Mouse (Mus musculus) kidney, adult 8-10 months (tissue): ENCODE data around the gene Cib1.

Experiments used
- DNase-seq, 2 experiments: peaks; one replicate each; pipeline ENCODE4 v3.0.0; 2022

Cib1 gene

GRCm38 (mm10) chr7:80182139-80182538 lies 50.5 kb downstream of the Cib1 start:
- no peak for DNase-seq

GRCm38 (mm10) chr7:80181078-80181477 lies 51.5 kb downstream of the Cib1 start:
- no peak for DNase-seq

- no peak for DNase-seq
These were observed 52.4 kb downstream of the Cib1 start for GRCm38 (mm10) chr7:80180202-80180601.

DNA sequence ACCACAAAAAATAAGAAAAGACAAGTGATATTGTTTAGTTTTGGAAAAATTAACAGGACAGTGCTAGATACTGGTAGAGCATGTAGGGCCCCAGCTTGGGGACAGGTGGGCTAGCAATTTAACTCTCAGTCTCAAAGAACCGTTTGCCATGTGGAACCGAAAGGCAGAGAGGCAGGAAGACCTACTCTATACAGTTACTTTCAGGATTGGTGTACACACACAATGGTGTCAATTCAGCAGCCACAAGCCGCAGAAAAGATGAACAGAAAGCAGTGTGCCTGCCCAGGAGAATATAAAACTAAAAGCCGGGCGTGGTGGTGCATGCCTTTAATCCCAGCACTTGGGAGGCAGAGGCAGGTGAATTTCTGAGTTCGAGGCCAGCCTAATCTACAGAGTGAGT lies 52.8 kb downstream of the Cib1 start:
- DNase-seq: no peak

DNA sequence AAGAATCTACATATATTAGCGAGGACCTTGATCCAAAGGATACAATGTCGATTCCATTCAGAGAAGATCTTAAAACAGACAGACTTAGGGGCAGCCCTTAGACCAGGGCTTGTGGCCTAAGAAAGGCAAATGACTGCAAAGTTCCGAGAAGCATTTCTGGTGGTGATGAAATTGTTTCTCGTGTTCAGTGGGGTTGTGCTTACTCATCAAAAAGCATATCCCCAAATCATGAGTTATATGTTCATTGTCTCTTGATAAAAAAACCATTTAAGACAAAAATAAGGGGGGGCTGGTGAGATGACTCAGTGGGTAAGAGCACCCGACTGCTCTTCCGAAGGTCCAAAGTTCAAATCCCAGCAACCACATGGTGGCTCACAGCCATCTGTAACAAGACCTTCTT lies 53.3 kb downstream of the Cib1 start:
- no peak for DNase-seq

GRCm38 (mm10) chr7:80178037-80178729 lies 54.4 kb downstream of the Cib1 start:
- DNase-seq: no peak

DNA sequence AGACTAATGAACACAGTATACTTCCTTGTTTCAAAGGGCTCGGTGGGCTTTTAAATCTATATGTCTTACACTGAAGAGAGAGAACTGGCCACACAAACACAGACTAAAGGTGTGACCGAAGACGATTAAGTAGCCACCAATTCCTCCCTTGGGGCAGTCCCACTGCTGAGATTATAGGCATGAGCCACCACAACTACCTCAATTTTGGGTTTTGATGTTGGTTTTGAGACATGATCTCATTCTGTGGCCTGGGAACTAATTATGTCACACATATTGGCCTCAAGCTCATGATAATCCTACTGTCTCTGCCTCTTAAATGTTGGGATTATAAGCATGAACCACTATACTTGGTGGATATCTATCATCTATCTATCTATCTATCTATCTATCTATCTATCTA lies 55.2 kb downstream of the Cib1 start:
- DNase-seq: no peak
